Mouse (Mus musculus): ENCODE data around the gene Cyba.

DNA sequence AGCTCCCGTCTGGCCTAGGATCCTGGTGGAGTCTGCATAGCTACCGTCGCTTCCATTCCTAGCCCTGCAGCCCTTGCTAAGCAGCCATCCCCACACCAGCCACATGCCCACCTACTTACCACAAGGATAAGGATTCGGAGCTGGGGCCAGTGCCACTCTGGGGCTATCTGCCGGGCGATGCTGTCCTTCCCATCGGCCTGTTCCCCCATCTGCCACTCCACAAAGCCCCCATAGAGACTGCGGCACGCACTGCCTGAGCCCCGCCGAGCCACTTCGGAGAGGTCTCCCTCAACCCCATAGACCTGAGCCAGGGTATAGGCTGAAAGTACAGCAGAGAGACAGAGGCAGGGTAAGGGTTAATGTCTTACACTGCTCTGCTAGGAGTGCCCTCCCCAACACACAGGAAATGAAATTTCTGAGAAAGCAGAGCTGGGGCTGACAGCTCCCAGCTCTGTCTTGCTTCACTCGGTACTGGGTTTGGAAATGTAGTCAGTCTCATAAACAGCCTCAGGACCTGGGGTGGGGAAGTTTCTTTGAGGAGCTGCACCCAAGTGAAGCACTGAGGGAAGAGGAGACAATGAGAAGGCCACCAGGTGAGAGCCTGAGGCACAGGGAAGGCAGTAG is 5.1 kb upstream of the Cyba start:
- TF ChIP-seq CTCF (IDR thresholded peaks at IDR 0.05; ENCODE audit: low read depth) = no peak
- TF ChIP-seq EP300 (IDR thresholded peaks at IDR 0.05; ENCODE audit: low read depth) = no peak

Data from liver, embryonic 14.5 days (tissue).